Mouse (Mus musculus): ENCODE measurements at regions not wholly inside any gene's neighbourhood (a gene's known extent, or its start where the extent isn't known, plus 50 kb on each side); places are given as distances from the start of the nearest gene placed in this dataset.

GRCm38 (mm10) chr9:61243289-61243688 lies 128.9 kb upstream of the Tle3 start:
- Histone ChIP-seq H3K27me3 (replicated peaks; ENCODE audit: control insufficient read depth, insufficient read depth, low read length) (peaks cover 6% of the 10 kb centered on the region), H3K9ac (ENCODE audit: low read depth, low read length) (no peak overlapping the region), H3K4me2 (no peak overlapping the region), H3K4me1 (replicated peaks; ENCODE audit: control insufficient read depth, insufficient read depth, low read length) (no peaks in the 10 kb centered on the region), H3K27ac (ENCODE audit: low read depth, low read length) (no peak overlapping the region), H3K9me3 (ENCODE audit: control insufficient read depth, low read length) (no peaks in the 10 kb centered on the region), H3K36me3 (ENCODE audit: control insufficient read depth, insufficient read depth, low read length) (no peaks in the 10 kb centered on the region), H3K4me3 (ENCODE audit: low read depth, low read length) (no peak overlapping the region)
- ATAC-seq (replicated peaks; ENCODE audit: low FRiP score) (no peak), DNase-seq (ENCODE audit: low spot score) (no peak)
- WGBS, result 58% methylated on average over 6 of the region's 6 CpGs

GRCm38 (mm10) chr9:61249691-61250425 lies 122.3 kb upstream of the Tle3 start:
- H3K4me1 ChIP-seq (replicated peaks; ENCODE audit: control insufficient read depth, insufficient read depth, low read length), result no peaks in the 10 kb centered on the region
- ATAC-seq (replicated peaks; ENCODE audit: low FRiP score) (no peak), DNase-seq (ENCODE audit: low spot score) (no peak)
- H3K27me3 ChIP-seq (replicated peaks; ENCODE audit: control insufficient read depth, insufficient read depth, low read length), result no peaks in the 10 kb centered on the region
- H3K36me3 ChIP-seq (ENCODE audit: control insufficient read depth, insufficient read depth, low read length), result no peaks in the 10 kb centered on the region
- H3K9me3 ChIP-seq (ENCODE audit: control insufficient read depth, low read length), result no peaks in the 10 kb centered on the region
- H3K4me3 ChIP-seq (ENCODE audit: low read depth, low read length), result no peak overlapping the region
- no peak overlapping the region for H3K9ac ChIP-seq (ENCODE audit: low read depth, low read length)
- H3K4me2 ChIP-seq, result no peak overlapping the region
- 63% methylated on average over 5 of the region's 5 CpGs for WGBS
- no peak overlapping the region for H3K27ac ChIP-seq (ENCODE audit: low read depth, low read length)

GRCm38 (mm10) chr9:61251606-61252005 lies 120.6 kb upstream of the Tle3 start:
- WGBS, result 22% methylated on average over 6 of the region's 6 CpGs
- no peak overlapping the region for H3K9ac ChIP-seq (ENCODE audit: low read depth, low read length)
- no peak for DNase-seq (ENCODE audit: low spot score)
- no peaks in the 10 kb centered on the region for H3K27me3 ChIP-seq (replicated peaks; ENCODE audit: control insufficient read depth, insufficient read depth, low read length)
- no peak overlapping the region for H3K27ac ChIP-seq (ENCODE audit: low read depth, low read length)
- no peaks in the 10 kb centered on the region for H3K36me3 ChIP-seq (ENCODE audit: control insufficient read depth, insufficient read depth, low read length)
- H3K4me2 ChIP-seq, result no peak overlapping the region
- H3K9me3 ChIP-seq (ENCODE audit: control insufficient read depth, low read length), result no peaks in the 10 kb centered on the region
- no peak overlapping the region for H3K4me3 ChIP-seq (ENCODE audit: low read depth, low read length)
- no peaks in the 10 kb centered on the region for H3K4me1 ChIP-seq (replicated peaks; ENCODE audit: control insufficient read depth, insufficient read depth, low read length)
- ATAC-seq (replicated peaks; ENCODE audit: low FRiP score), result no peak

GRCm38 (mm10) chr9:61253761-61254160 lies 118.4 kb upstream of the Tle3 start:
- Histone ChIP-seq H3K4me2 (no peak overlapping the region), H3K9ac (ENCODE audit: low read depth, low read length) (no peak overlapping the region), H3K9me3 (ENCODE audit: control insufficient read depth, low read length) (no peaks in the 10 kb centered on the region), H3K27me3 (replicated peaks; ENCODE audit: control insufficient read depth, insufficient read depth, low read length) (no peaks in the 10 kb centered on the region), H3K36me3 (ENCODE audit: control insufficient read depth, insufficient read depth, low read length) (no peaks in the 10 kb centered on the region), H3K4me3 (ENCODE audit: low read depth, low read length) (no peak overlapping the region), H3K27ac (ENCODE audit: low read depth, low read length) (no peak overlapping the region), H3K4me1 (replicated peaks; ENCODE audit: control insufficient read depth, insufficient read depth, low read length) (no peaks in the 10 kb centered on the region)
- DNase-seq (ENCODE audit: low spot score) (no peak), ATAC-seq (replicated peaks; ENCODE audit: low FRiP score) (no peak)
- 66% methylated on average over 3 of the region's 3 CpGs for WGBS

GRCm38 (mm10) chr9:61257488-61257887 lies 114.7 kb upstream of the Tle3 start:
- DNase-seq (ENCODE audit: low spot score), result no peak
- H3K27me3 ChIP-seq (replicated peaks; ENCODE audit: control insufficient read depth, insufficient read depth, low read length), result no peaks in the 10 kb centered on the region; the same call in 1 of the 2 replicates
- no peak overlapping the region for H3K27ac ChIP-seq (ENCODE audit: low read depth, low read length)
- WGBS, result 48% methylated on average over 4 of the region's 4 CpGs
- H3K36me3 ChIP-seq (ENCODE audit: control insufficient read depth, insufficient read depth, low read length), result no peaks in the 10 kb centered on the region
- no peaks in the 10 kb centered on the region for H3K9me3 ChIP-seq (ENCODE audit: control insufficient read depth, low read length)
- H3K4me2 ChIP-seq, result no peak overlapping the region
- ATAC-seq (replicated peaks; ENCODE audit: low FRiP score), result no peak
- no peak overlapping the region for H3K4me3 ChIP-seq (ENCODE audit: low read depth, low read length)
- no peak overlapping the region for H3K9ac ChIP-seq (ENCODE audit: low read depth, low read length)
- H3K4me1 ChIP-seq (replicated peaks; ENCODE audit: control insufficient read depth, insufficient read depth, low read length), result peaks cover 4% of the 10 kb centered on the region; the same call in 1 of the 2 replicates

GRCm38 (mm10) chr9:61258100-61258499 lies 114.1 kb upstream of the Tle3 start:
- Histone ChIP-seq H3K4me1 (replicated peaks; ENCODE audit: control insufficient read depth, insufficient read depth, low read length) (peaks cover 4% of the 10 kb centered on the region; the same call in 1 of the 2 replicates), H3K9me3 (ENCODE audit: control insufficient read depth, low read length) (no peaks in the 10 kb centered on the region), H3K9ac (ENCODE audit: low read depth, low read length) (no peak overlapping the region), H3K27me3 (replicated peaks; ENCODE audit: control insufficient read depth, insufficient read depth, low read length) (no peaks in the 10 kb centered on the region; the same call in 1 of the 2 replicates), H3K4me2 (no peak overlapping the region), H3K36me3 (ENCODE audit: control insufficient read depth, insufficient read depth, low read length) (no peaks in the 10 kb centered on the region), H3K27ac (ENCODE audit: low read depth, low read length) (no peak overlapping the region), H3K4me3 (ENCODE audit: low read depth, low read length) (no peak overlapping the region)
- WGBS, result 63% methylated on average over 5 of the region's 5 CpGs
- DNase-seq (ENCODE audit: low spot score) (no peak), ATAC-seq (replicated peaks; ENCODE audit: low FRiP score) (no peak)

GRCm38 (mm10) chr9:61259421-61260174 lies 112.6 kb upstream of the Tle3 start:
- no peaks in the 10 kb centered on the region for H3K9me3 ChIP-seq (ENCODE audit: control insufficient read depth, low read length)
- peaks cover 4% of the 10 kb centered on the region; the same call in 1 of the 2 replicates for H3K4me1 ChIP-seq (replicated peaks; ENCODE audit: control insufficient read depth, insufficient read depth, low read length)
- no peak overlapping the region for H3K4me3 ChIP-seq (ENCODE audit: low read depth, low read length)
- ATAC-seq (replicated peaks; ENCODE audit: low FRiP score) (no peak), DNase-seq (ENCODE audit: low spot score) (no peak)
- H3K27ac ChIP-seq (ENCODE audit: low read depth, low read length), result no peak overlapping the region
- H3K27me3 ChIP-seq (replicated peaks; ENCODE audit: control insufficient read depth, insufficient read depth, low read length), result no peaks in the 10 kb centered on the region; the same call in 1 of the 2 replicates
- no peak overlapping the region for H3K4me2 ChIP-seq
- 22% methylated on average over 7 of the region's 7 CpGs for WGBS
- H3K9ac ChIP-seq (ENCODE audit: low read depth, low read length), result no peak overlapping the region
- H3K36me3 ChIP-seq (ENCODE audit: control insufficient read depth, insufficient read depth, low read length), result no peaks in the 10 kb centered on the region

- no peaks in the 10 kb centered on the region; the same call in 1 of the 2 replicates for H3K27me3 ChIP-seq (replicated peaks; ENCODE audit: control insufficient read depth, insufficient read depth, low read length)
These were observed 110.9 kb upstream of the Tle3 start for GRCm38 (mm10) chr9:61261263-61261662.

More at GRCm38 (mm10) chr9:61261263-61261662, 110.9 kb upstream of the Tle3 start:
- Histone ChIP-seq H3K4me2 (no peak overlapping the region), H3K36me3 (ENCODE audit: control insufficient read depth, insufficient read depth, low read length) (no peaks in the 10 kb centered on the region), H3K9ac (ENCODE audit: low read depth, low read length) (no peak overlapping the region), H3K9me3 (ENCODE audit: control insufficient read depth, low read length) (no peaks in the 10 kb centered on the region), H3K4me1 (replicated peaks; ENCODE audit: control insufficient read depth, insufficient read depth, low read length) (peaks cover 4% of the 10 kb centered on the region; the same call in 1 of the 2 replicates), H3K4me3 (ENCODE audit: low read depth, low read length) (no peak overlapping the region), H3K27ac (ENCODE audit: low read depth, low read length) (no peak overlapping the region)
- DNase-seq (ENCODE audit: low spot score) (no peak), ATAC-seq (replicated peaks; ENCODE audit: low FRiP score) (no peak)
- whole genome bisulfite sequencing, result 56% methylated on average over 6 of the region's 6 CpGs
